Mouse (Mus musculus): ENCODE data around the gene Il1a. TPM values are rescaled to one million over a fixed set of nuclear protein-coding genes. Genes with fewer than 3 reads are reported as not detected.

Gene Il1a
- total and polyA plus RNA-seq, 3 experiments: 0.04 to 0.17 (median 0.13) TPM

DNA sequence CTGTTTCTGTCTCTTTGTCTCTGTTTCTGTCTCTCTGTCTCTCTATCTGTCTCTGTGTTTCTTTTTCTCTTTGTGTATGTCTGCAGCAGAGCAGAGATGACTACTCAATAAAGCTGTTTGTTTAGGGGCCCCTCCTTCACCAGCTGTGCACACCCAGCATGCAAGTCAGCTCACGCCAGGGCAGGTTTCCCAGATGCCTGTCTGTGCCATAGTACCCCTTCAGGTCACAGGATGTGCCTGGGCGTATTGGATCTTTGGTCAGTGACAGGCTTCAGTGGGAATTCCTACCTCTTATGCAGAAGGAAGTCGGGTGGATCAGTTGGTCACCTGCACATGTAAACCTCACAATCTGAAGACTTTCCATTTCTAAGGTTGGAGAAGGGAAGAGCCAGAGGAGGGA lies 14.4 kb upstream of the Il1a start:
- H3K79me2 ChIP-seq (replicated peaks; ENCODE audit: control insufficient read depth, extremely low read depth, insufficient read depth, poor library complexity, severe bottlenecking): no peaks in the 10 kb centered on the region
- no peaks in the 10 kb centered on the region for H3K36me3 ChIP-seq (replicated peaks in 1 of 2; ENCODE audit: control insufficient read depth in 1 of 2, insufficient read depth in 1 of 2, low read length in 1 of 2)
- no peak overlapping the region for H3K4me2 ChIP-seq (ENCODE audit: insufficient read depth, low read depth, poor library complexity, severe bottlenecking)
- H3K9me3 ChIP-seq (replicated peaks; ENCODE audit: low read length): peaks cover 4% of the 10 kb centered on the region
- no peaks in the 10 kb centered on the region for H3K27me3 ChIP-seq (replicated peaks)
- TF ChIP-seq RCOR1 (conservative IDR thresholded peaks at IDR 0.05; ENCODE audit: low read depth, low read length) (no peak), SIN3A (IDR thresholded peaks at IDR 0.05; ENCODE audit: low read length) (no peak), POLR2AphosphoS2 (IDR thresholded peaks at IDR 0.05; ENCODE audit: low read depth, low read length) (no peak), TBP (conservative IDR thresholded peaks at IDR 0.05; ENCODE audit: low read depth, low read length) (no peak), CHD2 (IDR thresholded peaks at IDR 0.05; ENCODE audit: low read length) (no peak), JUN (IDR thresholded peaks at IDR 0.05; ENCODE audit: insufficient read depth, low read depth, low read length) (no peak), MAX (IDR thresholded peaks at IDR 0.05; ENCODE audit: low read length) (no peak), UBTF (IDR thresholded peaks at IDR 0.05; ENCODE audit: low read depth, low read length) (no peak), ZKSCAN1 (IDR thresholded peaks at IDR 0.05; ENCODE audit: borderline replicate concordance, low read depth, low read length) (no peak), NELFE (IDR thresholded peaks at IDR 0.05; ENCODE audit: low read depth, low read length) (no peak), NRF1 (IDR thresholded peaks at IDR 0.05; ENCODE audit: low read depth, low read length) (no peak), RAD21 (IDR thresholded peaks at IDR 0.05; ENCODE audit: low read depth, low read length) (no peak), EP300 (IDR thresholded peaks at IDR 0.05; ENCODE audit: low read length) (no peak), POLR2A (IDR thresholded peaks at IDR 0.05; ENCODE audit: low read depth, low read length) (no peak), PAX5 (IDR thresholded peaks at IDR 0.05; ENCODE audit: low read length) (no peak), JUND (conservative IDR thresholded peaks at IDR 0.05; ENCODE audit: low read depth, low read length) (no peak), BHLHE40 (IDR thresholded peaks at IDR 0.05; ENCODE audit: low read depth, low read length) (no peak), MAFK (IDR thresholded peaks at IDR 0.05; ENCODE audit: insufficient replicate concordance, low read length) (no peak), E2F4 (IDR thresholded peaks at IDR 0.05; ENCODE audit: insufficient replicate concordance, low read depth, low read length) (no peak)
- no peak overlapping the region for H3K9ac ChIP-seq (ENCODE audit: insufficient read depth, low read depth)
- H3K4me1 ChIP-seq (ENCODE audit: control insufficient read depth in 1 of 2, insufficient read depth in 2 of 2): peaks cover 2 to 19% of the 10 kb centered on the region in 2 experiments; a peak in 3 of 4 replicates
- H3K4me3 ChIP-seq (replicated peaks in 1 of 3; ENCODE audit: low read depth in 2 of 3, low read length in 2 of 3, poor library complexity in 1 of 3): no peak overlapping the region
- in situ Hi-C loops (cut with MboI; ENCODE audit: low pct_ligation_motif_present, low pct_unique_long_range_greater_than_20kb, low sequenced_read_pairs): no loop called here
- DNase-seq (ENCODE audit: extremely low read depth): no peak
- dilution Hi-C loops (cut with MboI; ENCODE audit: extremely low pct_ligation_motif_present, extremely low pct_unique_long_range_greater_than_20kb, low sequenced_read_pairs): no loop called here
- no peak overlapping the region for H3K27ac ChIP-seq (ENCODE audit: insufficient read depth, low read depth)

DNA sequence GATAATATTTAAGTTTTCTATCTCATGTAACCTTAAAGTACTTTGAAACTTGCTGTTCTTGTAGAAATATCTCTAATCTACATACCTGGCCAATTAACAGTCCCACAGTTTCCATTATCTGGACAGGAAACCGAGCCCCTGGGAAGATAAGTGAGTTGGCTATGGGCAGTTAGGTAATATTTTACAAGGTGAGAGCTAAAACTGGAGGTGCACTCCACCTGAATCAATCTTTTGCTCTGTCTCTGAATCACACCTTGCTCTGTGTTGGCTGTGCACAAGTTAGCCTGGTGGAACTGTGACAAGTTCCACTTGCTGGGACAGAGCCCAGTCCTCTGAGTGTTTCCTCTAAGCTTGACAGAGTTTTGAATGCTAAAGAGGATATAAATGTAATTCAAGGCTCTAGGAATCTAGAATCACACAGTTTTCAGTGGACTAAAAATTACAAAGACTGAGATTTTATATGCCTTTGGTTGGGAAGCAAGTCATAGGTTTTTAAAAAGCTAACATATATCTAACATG lies 12.4 kb upstream of the Il1a start:
- Histone ChIP-seq H3K4me3 (replicated peaks in 1 of 3; ENCODE audit: low read depth in 2 of 3, low read length in 2 of 3, poor library complexity in 1 of 3) (no peak overlapping the region), H3K27me3 (replicated peaks) (no peaks in the 10 kb centered on the region), H3K4me2 (ENCODE audit: insufficient read depth, low read depth, poor library complexity, severe bottlenecking) (no peak overlapping the region), H3K9me3 (replicated peaks; ENCODE audit: low read length) (peaks cover 4% of the 10 kb centered on the region), H3K36me3 (replicated peaks in 1 of 2; ENCODE audit: control insufficient read depth in 1 of 2, insufficient read depth in 1 of 2, low read length in 1 of 2) (no peaks in the 10 kb centered on the region), H3K4me1 (ENCODE audit: control insufficient read depth in 1 of 2, insufficient read depth in 2 of 2) (peaks cover 2 to 20% of the 10 kb centered on the region in 2 experiments; a peak in 3 of 4 replicates), H3K79me2 (replicated peaks; ENCODE audit: control insufficient read depth, extremely low read depth, insufficient read depth, poor library complexity, severe bottlenecking) (no peaks in the 10 kb centered on the region), H3K9ac (ENCODE audit: insufficient read depth, low read depth) (no peak overlapping the region), H3K27ac (ENCODE audit: insufficient read depth, low read depth) (no peak overlapping the region)
- TF ChIP-seq MAZ (IDR thresholded peaks at IDR 0.05; ENCODE audit: low read depth, low read length): no peak
- TF ChIP-seq HCFC1 (IDR thresholded peaks at IDR 0.05; ENCODE audit: low read depth, low read length): no peak
- no peak for TF ChIP-seq CHD1 (IDR thresholded peaks at IDR 0.05; ENCODE audit: low read depth, low read length)
- TF ChIP-seq KAT2A (IDR thresholded peaks at IDR 0.05; ENCODE audit: insufficient replicate concordance, low read length): no peak
- no peak for TF ChIP-seq USF1 (IDR thresholded peaks at IDR 0.05; ENCODE audit: low read depth, low read length)
- no peak for TF ChIP-seq ETS1 (conservative IDR thresholded peaks at IDR 0.05; ENCODE audit: low read depth, low read length)
- TF ChIP-seq POLR2A (IDR thresholded peaks at IDR 0.05; ENCODE audit: low read depth, low read length): no peak
- TF ChIP-seq MXI1 (IDR thresholded peaks at IDR 0.05; ENCODE audit: low read depth, low read length): no peak
- TF ChIP-seq USF2 (conservative IDR thresholded peaks at IDR 0.05; ENCODE audit: low read depth, low read length): no peak
- in situ Hi-C loops (cut with MboI; ENCODE audit: low pct_ligation_motif_present, low pct_unique_long_range_greater_than_20kb, low sequenced_read_pairs): no loop called here
- dilution Hi-C loops (cut with MboI; ENCODE audit: extremely low pct_ligation_motif_present, extremely low pct_unique_long_range_greater_than_20kb, low sequenced_read_pairs): no loop called here
- DNase-seq (ENCODE audit: extremely low read depth): no peak
